Mouse (Mus musculus): ENCODE measurements around the gene Ncl. TPM values are rescaled to one million over a fixed set of nuclear protein-coding genes. Genes with fewer than 3 reads are reported as not detected.
A peak's percentile ranks its signal among the peaks of the same experiment; 100 is the strongest.

Ncl gene
- polyA plus RNA-seq, 1 experiment from 2014 or later: 219 TPM

- no peak for ATAC-seq (ENCODE audit: low FRiP score)
- Histone ChIP-seq H3K27me3 (no peaks in the 10 kb centered on the region), H3K27ac (no peak overlapping the region), H3K4me2 (no peak overlapping the region), H3K36me3 (no peaks in the 10 kb centered on the region), H3K4me1 (replicated peaks) (no peaks in the 10 kb centered on the region), H3K9ac (no peak overlapping the region), H3K9me3 (no peaks in the 10 kb centered on the region), H3K4me3 (no peak overlapping the region)
- WGBS: 62% methylated on average over 2 of the region's 2 CpGs
Measured at GRCm38 (mm10) chr1:86391425-86391824, 32.2 kb upstream of the Ncl start.

- ATAC-seq (ENCODE audit: low FRiP score): peak; percentile 32; the same call in 1 of the 2 replicates
- H3K36me3 ChIP-seq: no peaks in the 10 kb centered on the region
- H3K27ac ChIP-seq: no peak overlapping the region
- H3K4me2 ChIP-seq: no peak overlapping the region
- 4% methylated on average over 11 of the region's 11 CpGs for WGBS
- H3K4me1 ChIP-seq (replicated peaks): no peaks in the 10 kb centered on the region
- no peak overlapping the region for H3K4me3 ChIP-seq
- H3K9me3 ChIP-seq: no peaks in the 10 kb centered on the region
- no peak overlapping the region for H3K9ac ChIP-seq
- H3K27me3 ChIP-seq: no peaks in the 10 kb centered on the region
Measured at GRCm38 (mm10) chr1:86389230-86389629, 30.0 kb upstream of the Ncl start.

GRCm38 (mm10) chr1:86381027-86381426, 21.8 kb upstream of the Ncl start:
- H3K4me2 ChIP-seq: no peak overlapping the region

GRCm38 (mm10) chr1:86379161-86379569, 20.0 kb upstream of the Ncl start:
- H3K9ac ChIP-seq: no peak overlapping the region
- 83% methylated on average over 9 of the region's 9 CpGs for WGBS
- H3K27ac ChIP-seq: no peak overlapping the region
- no peak for ATAC-seq (ENCODE audit: low FRiP score)
- H3K4me3 ChIP-seq: no peak overlapping the region
- H3K36me3 ChIP-seq: no peaks in the 10 kb centered on the region
- no peaks in the 10 kb centered on the region for H3K4me1 ChIP-seq (replicated peaks)
- H3K27me3 ChIP-seq: no peaks in the 10 kb centered on the region
- no peak overlapping the region for H3K4me2 ChIP-seq
- H3K9me3 ChIP-seq: no peaks in the 10 kb centered on the region

More at GRCm38 (mm10) chr1:86381027-86381426, 21.8 kb upstream of the Ncl start:
- H3K36me3 ChIP-seq: no peaks in the 10 kb centered on the region
- no peak overlapping the region for H3K4me3 ChIP-seq
- H3K27ac ChIP-seq: no peak overlapping the region
- no peaks in the 10 kb centered on the region for H3K4me1 ChIP-seq (replicated peaks)
- no peak for ATAC-seq (ENCODE audit: low FRiP score)
- H3K27me3 ChIP-seq: no peaks in the 10 kb centered on the region
- H3K9ac ChIP-seq: no peak overlapping the region
- WGBS: 30% methylated on average over 13 of the region's 13 CpGs
- no peaks in the 10 kb centered on the region for H3K9me3 ChIP-seq

GRCm38 (mm10) chr1:86378662-86379061, 19.5 kb upstream of the Ncl start:
- ATAC-seq (ENCODE audit: low FRiP score): no peak
- H3K4me2 ChIP-seq: no peak overlapping the region
- no peak overlapping the region for H3K4me3 ChIP-seq
- no peaks in the 10 kb centered on the region for H3K36me3 ChIP-seq
- no peaks in the 10 kb centered on the region for H3K27me3 ChIP-seq
- no peak overlapping the region for H3K27ac ChIP-seq
- 75% methylated on average over 5 of the region's 6 CpGs for WGBS
- no peak overlapping the region for H3K9ac ChIP-seq
- no peaks in the 10 kb centered on the region for H3K4me1 ChIP-seq (replicated peaks)
- H3K9me3 ChIP-seq: no peaks in the 10 kb centered on the region

- 76% methylated on average over 5 of the region's 5 CpGs for WGBS
- Histone ChIP-seq H3K4me3 (no peak overlapping the region), H3K9ac (no peak overlapping the region), H3K9me3 (no peaks in the 10 kb centered on the region), H3K4me2 (no peak overlapping the region), H3K36me3 (no peaks in the 10 kb centered on the region), H3K27ac (no peak overlapping the region), H3K27me3 (no peaks in the 10 kb centered on the region), H3K4me1 (replicated peaks) (no peaks in the 10 kb centered on the region)
- no peak for ATAC-seq (ENCODE audit: low FRiP score)
Measured at GRCm38 (mm10) chr1:86376354-86376753, 17.2 kb upstream of the Ncl start.

- ATAC-seq (ENCODE audit: low FRiP score): peak; percentile 65
- 52% methylated on average over 10 of the region's 10 CpGs for WGBS
Measured at GRCm38 (mm10) chr1:86371997-86372396, 12.8 kb upstream of the Ncl start.

GRCm38 (mm10) chr1:86368086-86368485, 8.9 kb upstream of the Ncl start:
- ATAC-seq (ENCODE audit: low FRiP score): no peak
- Histone ChIP-seq H3K27me3 (no peaks in the 10 kb centered on the region), H3K36me3 (no peaks in the 10 kb centered on the region), H3K4me2 (no peak overlapping the region), H3K9ac (no peak overlapping the region), H3K9me3 (no peaks in the 10 kb centered on the region), H3K4me1 (replicated peaks) (no peaks in the 10 kb centered on the region), H3K27ac (no peak overlapping the region), H3K4me3 (no peak overlapping the region)
- 68% methylated on average over 4 of the region's 4 CpGs for WGBS

More at GRCm38 (mm10) chr1:86371997-86372396, 12.8 kb upstream of the Ncl start:
- Histone ChIP-seq H3K9ac (no peak overlapping the region), H3K4me2 (no peak overlapping the region), H3K36me3 (no peaks in the 10 kb centered on the region), H3K4me3 (no peak overlapping the region), H3K27me3 (no peaks in the 10 kb centered on the region), H3K4me1 (replicated peaks) (no peaks in the 10 kb centered on the region), H3K9me3 (no peaks in the 10 kb centered on the region), H3K27ac (no peak overlapping the region)

- peaks cover 14% of the 10 kb centered on the region for H3K4me1 ChIP-seq (replicated peaks)
- H3K36me3 ChIP-seq: no peaks in the 10 kb centered on the region
- H3K27me3 ChIP-seq: no peaks in the 10 kb centered on the region
- H3K9ac ChIP-seq: no peak overlapping the region
- no peak overlapping the region for H3K4me2 ChIP-seq
- ATAC-seq (ENCODE audit: low FRiP score): no peak
- no peaks in the 10 kb centered on the region for H3K9me3 ChIP-seq
- no peak overlapping the region for H3K4me3 ChIP-seq
- H3K27ac ChIP-seq: no peak overlapping the region
- 10% methylated on average over 6 of the region's 6 CpGs for WGBS
Measured at GRCm38 (mm10) chr1:86363671-86364070, 4.5 kb upstream of the Ncl start.

- WGBS: 93% methylated on average over 4 of the region's 4 CpGs
- Histone ChIP-seq H3K4me2 (no peak overlapping the region), H3K27me3 (no peaks in the 10 kb centered on the region), H3K4me1 (replicated peaks) (peaks cover 28% of the 10 kb centered on the region), H3K9me3 (no peaks in the 10 kb centered on the region), H3K36me3 (peaks cover 5% of the 10 kb centered on the region), H3K4me3 (no peak overlapping the region), H3K27ac (no peak overlapping the region), H3K9ac (no peak overlapping the region)
- ATAC-seq (ENCODE audit: low FRiP score): no peak
Measured at GRCm38 (mm10) chr1:86361852-86362615, 2.8 kb upstream of the Ncl start.

GRCm38 (mm10) chr1:86360441-86360840, 1.2 kb upstream of the Ncl start:
- Histone ChIP-seq H3K9ac (peak overlapping the region; percentile 87), H3K9me3 (no peaks in the 10 kb centered on the region), H3K27ac (no peak overlapping the region; the same call in 1 of the 2 replicates), H3K4me2 (peak overlapping the region; percentile 90), H3K4me3 (peak overlapping the region; percentile 86), H3K27me3 (no peaks in the 10 kb centered on the region), H3K36me3 (peaks cover 21% of the 10 kb centered on the region), H3K4me1 (replicated peaks) (peaks cover 30% of the 10 kb centered on the region)
- ATAC-seq (ENCODE audit: low FRiP score): no peak
- WGBS: 22% methylated on average over 12 of the region's 12 CpGs

- Histone ChIP-seq H3K27me3 (no peaks in the 10 kb centered on the region), H3K4me3 (peak overlapping the region; percentile 86), H3K9me3 (no peaks in the 10 kb centered on the region), H3K27ac (peak overlapping the region; percentile 99), H3K36me3 (peaks cover 28% of the 10 kb centered on the region), H3K4me2 (peak overlapping the region; percentile 90), H3K9ac (peak overlapping the region; percentile 87), H3K4me1 (replicated peaks) (peaks cover 30% of the 10 kb centered on the region)
- WGBS: 0% methylated on average over 26 of the region's 26 CpGs
- no peak; the same call in 1 of the 2 replicates for ATAC-seq (ENCODE audit: low FRiP score)
Measured at GRCm38 (mm10) chr1:86359798-86360179, 589 bp upstream of the Ncl start.

Data from hindbrain, embryonic 13.5 days (tissue).